Mouse (Mus musculus) liver, postnatal 0 days (tissue): Measurements from ENCODE around the gene Sox30.

Experiments
- CTCF ChIP-seq: sonication (generic); IDR thresholded peaks from 2 replicates; pipeline ENCODE4 v1.5.1; 2016; ENCODE audit warnings: antibody characterized with exemption, low read depth
- EP300 ChIP-seq: IDR thresholded peaks from 2 replicates; pipeline ENCODE4 v1.6.1; 2016; ENCODE audit warnings: antibody characterized with exemption, low read depth, mild to moderate bottlenecking

DNA sequence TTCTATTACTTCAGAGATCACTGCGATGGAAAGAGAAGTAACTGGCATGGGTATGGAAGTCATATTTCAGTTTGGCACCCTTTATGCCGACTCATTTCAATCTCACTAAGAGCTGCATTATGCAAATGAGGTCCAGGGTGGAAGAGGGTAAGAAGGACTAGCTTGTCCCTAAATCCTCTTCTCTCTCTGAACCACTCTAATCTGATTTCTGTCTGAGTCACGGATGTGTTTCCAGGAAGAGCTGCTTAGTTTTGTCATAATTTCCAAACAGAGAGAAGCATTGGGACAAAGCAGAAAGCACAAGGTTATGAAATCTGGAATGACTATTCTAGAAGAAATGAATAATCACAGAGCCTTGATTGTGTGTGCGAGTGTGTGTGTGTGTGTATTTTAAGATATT, 13.2 kb upstream of the Sox30 start:
- TF ChIP-seq CTCF (no peak), EP300 (no peak)
